Mouse (Mus musculus) embryo, embryonic 9.5 days (tissue): ENCODE results near the gene Paqr7.
"Not testable (repeated sequence)": the region's sequence is repeated elsewhere in the genome, so short reads cannot be mapped to it uniquely, and the experiment has no call there.

Source experiments
- DNase-seq: peaks from one replicate; pipeline ENCODE4 v3.0.0-alpha.2; 2017; ENCODE audit errors: extremely low spot score

The Paqr7 gene

GRCm38 (mm10) chr4:134473764-134474163 is 22.7 kb upstream of the Paqr7 start:
- no peak for DNase-seq

- no peak for DNase-seq
Measured at GRCm38 (mm10) chr4:134474240-134474639, 22.3 kb upstream of the Paqr7 start.

GRCm38 (mm10) chr4:134476899-134477298 is 19.6 kb upstream of the Paqr7 start:
- no peak for DNase-seq

- peak; percentile 90 for DNase-seq
Measured at GRCm38 (mm10) chr4:134478031-134478430, 18.5 kb upstream of the Paqr7 start.

- DNase-seq = no peak
Measured at GRCm38 (mm10) chr4:134479839-134480238, 16.7 kb upstream of the Paqr7 start.

GRCm38 (mm10) chr4:134480864-134481263 is 15.6 kb upstream of the Paqr7 start:
- peak; percentile 66 for DNase-seq

GRCm38 (mm10) chr4:134481270-134481669 is 15.2 kb upstream of the Paqr7 start:
- DNase-seq = no peak

GRCm38 (mm10) chr4:134482442-134482841 is 14.1 kb upstream of the Paqr7 start:
- DNase-seq = no peak

GRCm38 (mm10) chr4:134483078-134483688 is 13.3 kb upstream of the Paqr7 start:
- DNase-seq = no peak

- DNase-seq = no peak
Measured at GRCm38 (mm10) chr4:134483696-134484095, 12.8 kb upstream of the Paqr7 start.

- no peak for DNase-seq
Measured at GRCm38 (mm10) chr4:134484231-134484630, 12.3 kb upstream of the Paqr7 start.

GRCm38 (mm10) chr4:134485151-134485900 is 11.2 kb upstream of the Paqr7 start:
- no peak for DNase-seq

- DNase-seq = no peak
Measured at GRCm38 (mm10) chr4:134488211-134488610, 8.3 kb upstream of the Paqr7 start.

- no peak for DNase-seq
Measured at GRCm38 (mm10) chr4:134489986-134490665, 6.4 kb upstream of the Paqr7 start.

- no peak for DNase-seq
Measured at GRCm38 (mm10) chr4:134491716-134492115, 4.8 kb upstream of the Paqr7 start.

GRCm38 (mm10) chr4:134494161-134494560 is 2.3 kb upstream of the Paqr7 start:
- not testable (repeated sequence) for DNase-seq

- DNase-seq = no peak
Measured at GRCm38 (mm10) chr4:134494780-134495545, 1.5 kb upstream of the Paqr7 start.

- DNase-seq = no peak
Measured at GRCm38 (mm10) chr4:134495546-134495923, 962 bp upstream of the Paqr7 start.

GRCm38 (mm10) chr4:134497223-134497622 is 726 bp downstream of the Paqr7 start:
- DNase-seq = no peak

- no peak for DNase-seq
Measured at GRCm38 (mm10) chr4:134497986-134498731, 1.7 kb downstream of the Paqr7 start.

- DNase-seq = not testable (repeated sequence)
Measured at GRCm38 (mm10) chr4:134498983-134499382, 2.5 kb downstream of the Paqr7 start.
